Comparison of ENCODE assay signal across 8 mouse cellular contexts in the genomic region with DNA sequence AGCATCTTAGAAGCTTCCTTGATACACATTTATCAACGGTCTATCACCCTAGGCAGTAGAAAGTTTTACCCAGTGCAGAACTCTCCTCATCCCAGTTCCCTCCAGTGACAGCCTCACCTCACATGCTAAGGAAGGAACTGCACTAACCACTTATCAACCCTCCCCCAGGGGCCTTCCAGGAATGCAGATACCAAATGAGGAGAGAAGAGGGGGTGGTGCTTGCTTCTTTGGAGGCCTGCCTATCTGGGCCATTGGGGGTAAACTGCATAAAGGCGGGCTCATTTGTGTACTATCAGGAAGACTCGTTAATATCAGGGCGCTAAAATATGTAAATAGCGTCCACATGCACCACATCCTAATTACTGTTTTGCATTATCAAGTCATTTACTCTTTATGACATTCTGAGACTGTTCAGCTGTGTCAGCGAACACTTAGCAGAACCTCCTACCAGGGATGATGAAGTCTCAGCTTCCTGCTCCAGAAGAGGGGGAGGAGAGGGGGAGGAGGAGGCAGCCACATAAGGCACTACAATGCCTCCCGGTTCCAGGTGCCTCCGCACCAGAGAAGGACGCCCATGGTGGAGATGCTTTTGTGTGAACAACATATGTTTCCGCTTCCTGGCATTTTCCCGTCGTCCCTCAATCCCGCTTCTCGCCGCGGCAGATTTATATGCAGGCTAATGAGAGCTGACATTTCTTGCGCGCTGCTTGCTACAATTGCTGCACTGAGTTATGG.
DNase-seq lines count a peak whose midpoint lies in the region; ATAC-seq lines count a peak whose summit lies in the region.

No protein-coding gene starts in this region.

- H3K4me1 ChIP-seq in kidney, embryonic 15.5 days: peaks cover 37% of the 10 kb centered on the region
- H3K4me1 ChIP-seq in hindbrain, embryonic 16.5 days (ENCODE audit: control insufficient read depth, insufficient read depth, low read depth, low read length): peaks cover 38% of the 10 kb centered on the region
- H3K4me1 ChIP-seq in midbrain, embryonic 14.5 days (ENCODE audit: control insufficient read depth, insufficient read depth, low read length): peaks cover 31% of the 10 kb centered on the region

- H3K9me3 ChIP-seq in kidney, embryonic 15.5 days (replicated peaks): no peaks in the 10 kb centered on the region
- no peaks in the 10 kb centered on the region for H3K9me3 ChIP-seq in hindbrain, embryonic 16.5 days (ENCODE audit: control insufficient read depth, low read length)
- no peaks in the 10 kb centered on the region for H3K9me3 ChIP-seq in midbrain, embryonic 14.5 days (ENCODE audit: control insufficient read depth, low read length)

- no peak overlapping the region for H3K9ac ChIP-seq in kidney, embryonic 15.5 days
- H3K9ac ChIP-seq in hindbrain, embryonic 16.5 days (ENCODE audit: low read depth, low read length): peak overlapping the region; percentile 49
- H3K9ac ChIP-seq in midbrain, embryonic 14.5 days (replicated peaks; ENCODE audit: low read length): peak overlapping the region; percentile 23; the same call in 1 of the 2 replicates

- H3K27ac ChIP-seq in kidney, embryonic 15.5 days: no peak overlapping the region
- peak overlapping the region; percentile 61 for H3K27ac ChIP-seq in hindbrain, embryonic 16.5 days (ENCODE audit: low read depth, low read length)
- H3K27ac ChIP-seq in midbrain, embryonic 14.5 days (replicated peaks; ENCODE audit: low read depth, low read length): peak overlapping the region; percentile 63

- WGBS in kidney, embryonic 15.5 days: 22% methylated on average over 18 of the region's 18 CpGs
- 23% methylated on average over 18 of the region's 18 CpGs for WGBS in hindbrain, embryonic 16.5 days
- WGBS in midbrain, embryonic 14.5 days: 39% methylated on average over 18 of the region's 18 CpGs

- DNase-seq in kidney, adult 9 months: no peak
- DNase-seq in cerebellum, postnatal 25 days: peak; percentile 80 to 82
- DNase-seq in midbrain, embryonic 14.5 days: peak; percentile 66
- DNase-seq in urinary bladder, postnatal 36 days (ENCODE audit: low spot score in 2 of 2): no peak
- no peak for DNase-seq in T-cell, adult 2 months (ENCODE audit: low spot score)
- no peak for DNase-seq in thymus, postnatal 4 days

- peak; percentile 44; the same call in 1 of the 2 replicates for ATAC-seq in kidney, embryonic 15.5 days (replicated peaks; ENCODE audit: low FRiP score)
- peak; percentile 40; the same call in 1 of the 2 replicates for ATAC-seq in hindbrain, embryonic 16.5 days
- ATAC-seq in midbrain, embryonic 14.5 days (ENCODE audit: low FRiP score, low TSS enrichment): no peak

- H3K4me3 ChIP-seq in kidney, embryonic 15.5 days (replicated peaks): peak overlapping the region; percentile 25
- peak overlapping the region; percentile 31 for H3K4me3 ChIP-seq in hindbrain, embryonic 16.5 days (ENCODE audit: low read length)
- H3K4me3 ChIP-seq in midbrain, embryonic 14.5 days (replicated peaks; ENCODE audit: low read depth, low read length): peak overlapping the region; percentile 12; the same call in 1 of the 2 replicates

- H3K36me3 ChIP-seq in kidney, embryonic 15.5 days: no peaks in the 10 kb centered on the region
- no peaks in the 10 kb centered on the region for H3K36me3 ChIP-seq in hindbrain, embryonic 16.5 days (ENCODE audit: control insufficient read depth, insufficient read depth, low read length)
- no peaks in the 10 kb centered on the region for H3K36me3 ChIP-seq in midbrain, embryonic 14.5 days (ENCODE audit: control insufficient read depth, insufficient read depth, low read length)

- peak overlapping the region; percentile 53 for H3K4me2 ChIP-seq in kidney, embryonic 15.5 days
- peak overlapping the region; percentile 42 for H3K4me2 ChIP-seq in hindbrain, embryonic 16.5 days (ENCODE audit: low read length)
- H3K4me2 ChIP-seq in midbrain, embryonic 14.5 days (ENCODE audit: low read length): peak overlapping the region; percentile 46

- no peaks in the 10 kb centered on the region for H3K27me3 ChIP-seq in kidney, embryonic 15.5 days
- H3K27me3 ChIP-seq in hindbrain, embryonic 16.5 days (replicated peaks; ENCODE audit: control insufficient read depth, insufficient read depth, low read length): no peaks in the 10 kb centered on the region
- H3K27me3 ChIP-seq in midbrain, embryonic 14.5 days (ENCODE audit: control insufficient read depth, insufficient read depth, low read length): no peaks in the 10 kb centered on the region

Comparison
In these comparisons a context has a peak if more than half of its experiments do, and no peak if none do; other contexts are left out.
1. DNase-seq: peak in cerebellum, postnatal 25 days (2 of 2) and midbrain, embryonic 14.5 days (single experiment); none in kidney, adult 9 months (single experiment), urinary bladder, postnatal 36 days (0 of 2), T-cell, adult 2 months (single experiment) and thymus, postnatal 4 days (single experiment).
2. Peak in every context shown above with its lines, with median percentiles within 50 percentile points of each other: H3K4me2 ChIP-seq and H3K4me3 ChIP-seq.